Mouse (Mus musculus) CH12.LX (cell line): ENCODE measurements around the gene Ston2.
A peak's percentile ranks its signal among the peaks of the same experiment; 100 is the strongest.
"Not testable (repeated sequence)": the region's sequence is repeated elsewhere in the genome, so short reads cannot be mapped to it uniquely, and the experiment has no call there.

Experiments used
- CHD1 ChIP-seq: IDR thresholded peaks from 2 replicates; pipeline ENCODE4 v1.6.1; 2012; ENCODE audit warnings: low read depth, low read length, improper control_type of control experiment, inconsistent platforms
- CHD2 ChIP-seq: IDR thresholded peaks from 2 replicates; pipeline ENCODE4 v1.6.1; 2011; ENCODE audit warnings: low read length, improper control_type of control experiment
- CTCF ChIP-seq, 2 experiments: IDR thresholded peaks in 1 of 2; conservative IDR thresholded peaks in 1 of 2; 2 replicates each; pipeline ENCODE4 v1.5.1; 2011 to 2012; ENCODE audit warnings: low read depth in 2 of 2, low read length in 2 of 2, improper control_type of control experiment in 1 of 2, inconsistent platforms in 1 of 2, mild to moderate bottlenecking in 1 of 2, moderate library complexity in 1 of 2
- E2F4 ChIP-seq: IDR thresholded peaks from 2 replicates; pipeline ENCODE4 v1.6.1; 2011; ENCODE audit warnings: low read depth, low read length, improper control_type of control experiment; ENCODE audit not compliant: insufficient replicate concordance
- EP300 ChIP-seq: IDR thresholded peaks from 2 replicates; pipeline ENCODE4 v1.6.1; 2011; ENCODE audit warnings: low read length, improper control_type of control experiment
- ETS1 ChIP-seq: conservative IDR thresholded peaks from 2 replicates; pipeline ENCODE4 v1.6.1; 2012; ENCODE audit warnings: low read depth, mild to moderate bottlenecking, inconsistent platforms, low read length, improper control_type of control experiment, moderate library complexity
- KAT2A ChIP-seq: IDR thresholded peaks from 2 replicates; pipeline ENCODE4 v1.6.1; 2012; ENCODE audit warnings: low read length, improper control_type of control experiment, inconsistent platforms; ENCODE audit not compliant: insufficient replicate concordance
- MAZ ChIP-seq: IDR thresholded peaks from 2 replicates; pipeline ENCODE4 v1.6.1; 2012; ENCODE audit warnings: low read depth, mild to moderate bottlenecking, inconsistent platforms, low read length, improper control_type of control experiment, moderate library complexity
- MEF2A ChIP-seq: IDR thresholded peaks from 2 replicates; pipeline ENCODE4 v1.6.1; 2014; ENCODE audit warnings: low read depth, mild to moderate bottlenecking, inconsistent platforms, low read length, improper control_type of control experiment, borderline replicate concordance
- POLR2A ChIP-seq: IDR thresholded peaks from 2 replicates; pipeline ENCODE4 v1.6.1; 2011; ENCODE audit warnings: low read depth, mild to moderate bottlenecking, improper control_type of control experiment, low read length
- POLR2AphosphoS2 ChIP-seq: IDR thresholded peaks from 2 replicates; pipeline ENCODE4 v1.6.1; 2011; ENCODE audit warnings: low read depth, low read length, improper control_type of control experiment
- TCF12 ChIP-seq: IDR thresholded peaks from 2 replicates; pipeline ENCODE4 v1.6.1; 2014; ENCODE audit warnings: low read depth, mild to moderate bottlenecking, inconsistent platforms, low read length, improper control_type of control experiment

DNA sequence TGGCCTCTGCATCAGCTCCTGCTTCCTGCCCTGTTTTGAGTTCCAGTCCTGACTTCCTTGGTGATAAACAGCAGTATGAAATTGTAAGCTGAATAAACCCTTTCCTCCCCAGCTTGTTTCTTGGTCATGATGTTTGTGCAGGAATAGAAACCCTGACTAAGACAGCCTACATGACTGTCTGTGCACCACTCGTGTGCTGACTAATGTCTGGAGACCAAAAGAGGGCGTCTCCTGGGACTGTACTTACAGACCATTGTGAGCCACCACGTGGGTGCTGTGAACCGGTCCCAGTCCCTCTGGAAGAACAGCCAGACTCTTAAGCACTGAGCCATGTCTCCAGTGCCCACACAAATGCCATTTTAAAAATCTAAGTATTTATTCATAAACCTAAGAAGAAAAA, 202.4 kb downstream of the Ston2 start:
- not testable (repeated sequence) for TF ChIP-seq CHD1; POLR2AphosphoS2; MAZ; KAT2A; TCF12; POLR2A; CTCF (conservative IDR thresholded peaks at IDR 0.05 in 1 of 2, IDR thresholded peaks at IDR 0.05 in 1 of 2; ENCODE audit: low read depth in 2 of 2, low read length in 2 of 2); E2F4; CHD2; MEF2A
- TF ChIP-seq EP300 (0 out of 2 replicates have a peak, but pooled peaks have one; percentile 3), ETS1 (peak; percentile 32)
